In genomic region chr14:79878285-79879019, GRCm38 (mm10) we compare ENCODE assay signal across 14 mouse cellular contexts.
A peak's percentile ranks its signal among the peaks of the same experiment; 100 is the strongest.
DNase-seq lines count a peak whose midpoint lies in the region; ATAC-seq and TF ChIP-seq lines count a peak whose summit lies in the region.
"Had no signal": no experiment of that assay in that cellular context is flagged by ENCODE, and none has a peak within 500 bp of the region (broad histone marks: within the 10 kb centered on the region; RNA-seq: fewer than 3 reads in every experiment).

No protein-coding gene starts in this region.

- H3K9me3 ChIP-seq in midbrain, embryonic 10.5 days (replicated peaks) = no peaks in the 10 kb centered on the region
- no peaks in the 10 kb centered on the region for H3K9me3 ChIP-seq in midbrain, embryonic 16.5 days (replicated peaks; ENCODE audit: control insufficient read depth, low read length, poor library complexity, severe bottlenecking)
- H3K9me3 ChIP-seq in hindbrain, postnatal 0 days (ENCODE audit: low read length) = no peaks in the 10 kb centered on the region
- no peaks in the 10 kb centered on the region for H3K9me3 ChIP-seq in liver, postnatal 0 days (ENCODE audit: low read length)
- H3K9me3 ChIP-seq: embryonic facial prominence, embryonic 15.5 days had no signal

- WGBS in midbrain, embryonic 10.5 days = 82% methylated on average over 17 of the region's 17 CpGs
- WGBS in midbrain, embryonic 16.5 days = 81% methylated on average over 17 of the region's 17 CpGs
- 46% methylated on average over 17 of the region's 17 CpGs for WGBS in hindbrain, postnatal 0 days
- 81% methylated on average over 17 of the region's 17 CpGs for WGBS in liver, postnatal 0 days (ENCODE audit: insufficient replicate concordance)

- no peaks in the 10 kb centered on the region for H3K36me3 ChIP-seq in midbrain, embryonic 10.5 days
- no peaks in the 10 kb centered on the region for H3K36me3 ChIP-seq in midbrain, embryonic 16.5 days (ENCODE audit: control insufficient read depth, insufficient read depth, low read length)
- no peaks in the 10 kb centered on the region for H3K36me3 ChIP-seq in hindbrain, postnatal 0 days (ENCODE audit: insufficient read depth, low read length)
- H3K36me3 ChIP-seq in liver, postnatal 0 days (replicated peaks; ENCODE audit: insufficient read depth, low read length) = no peaks in the 10 kb centered on the region
- H3K36me3 ChIP-seq: embryonic facial prominence, embryonic 15.5 days had no signal

- 0 out of 2 replicates have a peak overlapping the region, but pooled peaks have one; percentile 24 for H3K27ac ChIP-seq in midbrain, embryonic 10.5 days (replicated peaks)
- no peak overlapping the region for H3K27ac ChIP-seq in midbrain, embryonic 16.5 days (ENCODE audit: low read length)
- H3K27ac ChIP-seq in hindbrain, postnatal 0 days = peak overlapping the region; percentile 28; the same call in 1 of the 2 replicates
- no peak overlapping the region for H3K27ac ChIP-seq in liver, postnatal 0 days (ENCODE audit: low read depth)
- H3K27ac ChIP-seq: embryonic facial prominence, embryonic 15.5 days; gastrocnemius, adult 2 months; heart, adult 2 months; stomach, postnatal 0 days had no signal

- no peak for TF ChIP-seq CTCF in hindbrain, postnatal 0 days (IDR thresholded peaks at IDR 0.05; ENCODE audit: low read depth)
- TF ChIP-seq CTCF in liver, postnatal 0 days (IDR thresholded peaks at IDR 0.05; ENCODE audit: low read depth) = no peak

- H3K4me2 ChIP-seq in midbrain, embryonic 16.5 days (ENCODE audit: low read length) = no peak overlapping the region
- no peak overlapping the region for H3K4me2 ChIP-seq in hindbrain, postnatal 0 days (ENCODE audit: low read depth, low read length)
- H3K4me2 ChIP-seq in liver, postnatal 0 days (ENCODE audit: low read depth, low read length) = no peak overlapping the region
- H3K4me2 ChIP-seq: embryonic facial prominence, embryonic 15.5 days had no signal

- no peak overlapping the region for H3K9ac ChIP-seq in midbrain, embryonic 16.5 days (ENCODE audit: low read depth, low read length)
- H3K9ac ChIP-seq in hindbrain, postnatal 0 days (replicated peaks; ENCODE audit: low read length) = no peak overlapping the region
- no peak overlapping the region for H3K9ac ChIP-seq in liver, postnatal 0 days (replicated peaks)
- H3K9ac ChIP-seq: embryonic facial prominence, embryonic 15.5 days had no signal

- ATAC-seq in midbrain, embryonic 16.5 days = no peak
- peak; percentile 70 for ATAC-seq in hindbrain, postnatal 0 days
- no peak for ATAC-seq in liver, postnatal 0 days
- ATAC-seq: Patski had no signal

- TF ChIP-seq EP300 in liver, postnatal 0 days (IDR thresholded peaks at IDR 0.05; ENCODE audit: low read depth) = no peak

- H3K4me1 ChIP-seq in midbrain, embryonic 10.5 days = peaks cover 60% of the 10 kb centered on the region
- peaks cover 13% of the 10 kb centered on the region for H3K4me1 ChIP-seq in midbrain, embryonic 16.5 days (ENCODE audit: control insufficient read depth, insufficient read depth, low read length)
- H3K4me1 ChIP-seq in hindbrain, postnatal 0 days (ENCODE audit: insufficient read depth, low read length) = peaks cover 19% of the 10 kb centered on the region
- H3K4me1 ChIP-seq in liver, postnatal 0 days (ENCODE audit: insufficient read depth) = no peaks in the 10 kb centered on the region
- H3K4me1 ChIP-seq: embryonic facial prominence, embryonic 15.5 days had no signal

- H3K4me3 ChIP-seq in midbrain, embryonic 10.5 days = no peak overlapping the region
- no peak overlapping the region for H3K4me3 ChIP-seq in midbrain, embryonic 16.5 days (ENCODE audit: low read depth, low read length)
- H3K4me3 ChIP-seq in hindbrain, postnatal 0 days (ENCODE audit: low read length) = no peak overlapping the region
- H3K4me3 ChIP-seq in liver, postnatal 0 days (ENCODE audit: low read depth, low read length) = no peak overlapping the region
- H3K4me3 ChIP-seq: embryonic facial prominence, embryonic 15.5 days; gastrocnemius, adult 2 months; heart, adult 2 months had no signal

- DNase-seq in cerebellum, postnatal 10 days = peak; percentile 76 to 85
- DNase-seq in cerebellum, adult 11 months = no peak
- no peak for DNase-seq in midbrain, embryonic 10.5 days (ENCODE audit: low spot score)
- DNase-seq in hindbrain, postnatal 0 days (ENCODE audit: low spot score) = peak; percentile 70
- DNase-seq in retina, postnatal 1 day = peak; percentile 70
- DNase-seq in yolk sac, embryonic 10.5 days (ENCODE audit: low spot score) = no peak
- no peak for DNase-seq in liver, postnatal 0 days
- DNase-seq: gastrocnemius, adult 2 months; heart, adult 2 months; lung, postnatal 36 days had no signal

- H3K27me3 ChIP-seq in midbrain, embryonic 10.5 days (ENCODE audit: low read depth, poor library complexity, severe bottlenecking) = peaks cover 55% of the 10 kb centered on the region
- 0 out of 2 replicates have a peak, but pooled peaks cover 3% of the 10 kb centered on the region for H3K27me3 ChIP-seq in midbrain, embryonic 16.5 days (ENCODE audit: control insufficient read depth, insufficient read depth, low read depth, low read length)
- no peaks in the 10 kb centered on the region for H3K27me3 ChIP-seq in hindbrain, postnatal 0 days (ENCODE audit: insufficient read depth, low read length)
- no peaks in the 10 kb centered on the region for H3K27me3 ChIP-seq in liver, postnatal 0 days (ENCODE audit: insufficient read depth, low read length)
- H3K27me3 ChIP-seq: embryonic facial prominence, embryonic 15.5 days had no signal

Comparison
In these comparisons a context has a peak if more than half of its experiments do, and no peak if none do; other contexts are left out.
1. DNase-seq: peak in cerebellum, postnatal 10 days (2 of 2), hindbrain, postnatal 0 days (single experiment) and retina, postnatal 1 day (single experiment); none in cerebellum, adult 11 months (single experiment), midbrain, embryonic 10.5 days (single experiment), yolk sac, embryonic 10.5 days (single experiment) and liver, postnatal 0 days (single experiment).
2. H3K27ac ChIP-seq: peak in midbrain, embryonic 10.5 days (single experiment) and hindbrain, postnatal 0 days (single experiment); none in midbrain, embryonic 16.5 days (single experiment) and liver, postnatal 0 days (single experiment).